Mouse (Mus musculus) liver, embryonic 14.5 days (tissue): ENCODE measurements around the gene Klf2. TPM values are rescaled to one million over a fixed set of nuclear protein-coding genes. Genes with fewer than 3 reads are reported as not detected.

ENCODE experiments used
- ATAC-seq: fragments of 200-750 bp; cut with Nextera tagmentation; 2 replicates; pipeline ENCODE4 v1.8.0; 2017; ENCODE audit warnings: moderate number of reproducible peaks, mild to moderate bottlenecking, moderate library complexity; ENCODE audit not compliant: insufficient read depth
- DNase-seq, 3 experiments: peaks; one replicate each; pipeline ENCODE4 v3.0.0-alpha.2; 2012 to 2013; ENCODE audit warnings: low read depth in 3 of 3, low spot score in 3 of 3
- H3K27ac ChIP-seq: fragments of 300-500 bp; sonication (generic); 2 replicates; pipeline ENCODE4 v1.5.1; 2014; ENCODE audit warnings: moderate library complexity, mild to moderate bottlenecking, control low read depth, inconsistent platforms
- H3K27me3 ChIP-seq: fragments of 300-500 bp; sonication (generic); 2 replicates; pipeline ENCODE4 v1.6.1; 2014; ENCODE audit warnings: mild to moderate bottlenecking, low read length, moderate library complexity; ENCODE audit not compliant: control insufficient read depth, insufficient read depth
- H3K36me3 ChIP-seq: fragments of 300-500 bp; sonication (generic); replicated peaks from 2 replicates; pipeline ENCODE4 v1.6.1; 2014; ENCODE audit warnings: low read depth; ENCODE audit not compliant: control insufficient read depth, insufficient read depth
- H3K4me1 ChIP-seq, 2 experiments: fragments of 200-500 bp in 1 of 2; fragments of 300-500 bp in 1 of 2; sonication (generic) in 1 of 2; replicated peaks; 2 replicates each; pipeline ENCODE4 v1.6.1; 2012 to 2014; ENCODE audit warnings: antibody characterized with exemption in 1 of 2, inconsistent platforms in 1 of 2, low read length in 1 of 2; ENCODE audit not compliant: control insufficient read depth in 2 of 2, insufficient read depth in 2 of 2
- H3K4me2 ChIP-seq: fragments of 300-500 bp; sonication (generic); 2 replicates; pipeline ENCODE4 v1.6.1; 2014; ENCODE audit warnings: low read depth, mild to moderate bottlenecking, control low read depth, moderate library complexity
- H3K4me3 ChIP-seq, 2 experiments: fragments of 200-500 bp in 1 of 2; fragments of 300-500 bp in 1 of 2; sonication (generic) in 1 of 2; 2 replicates each; pipeline ENCODE4 v1.5.1; 2012 to 2014; ENCODE audit warnings: low read depth in 2 of 2, low read length in 2 of 2, mild to moderate bottlenecking in 2 of 2, control low read depth in 1 of 2, inconsistent platforms in 1 of 2, moderate library complexity in 1 of 2; ENCODE audit not compliant: insufficient read depth in 1 of 2
- H3K9ac ChIP-seq: fragments of 300-500 bp; sonication (generic); replicated peaks from 2 replicates; pipeline ENCODE4 v1.6.1; 2014; ENCODE audit warnings: mild to moderate bottlenecking, control low read depth, moderate library complexity
- H3K9me3 ChIP-seq: fragments of 300-500 bp; sonication (generic); 2 replicates; pipeline ENCODE4 v1.6.1; 2016; ENCODE audit warnings: low read length, mixed read lengths; ENCODE audit not compliant: control insufficient read depth
- CTCF ChIP-seq: IDR thresholded peaks from 2 replicates; pipeline ENCODE4 v1.5.1; 2016; ENCODE audit warnings: antibody characterized with exemption, low read depth, control low read depth
- EP300 ChIP-seq: IDR thresholded peaks from 2 replicates; pipeline ENCODE4 v1.6.1; 2016; ENCODE audit warnings: antibody characterized with exemption, low read depth
- WGBS: fragments of 180-500 bp; shearing (Covaris S2); extraction: QIAGEN DNeasy Blood & Tissue Kit; methylation state at CpG from one replicate; pipeline ENCODE4 v1.1.7; 2014; ENCODE audit not compliant: insufficient replicate concordance; 5-methylcytosine and 5-hydroxymethylcytosine counted together
- polyA plus RNA-seq, 2 experiments: library from polyadenylated mRNA; depleted of rRNA in 1 of 2; stranded (reverse) in 1 of 2; unstranded in 1 of 2; fragments of >200 nt; fragmentation: Nextera tagmentation in 1 of 2; extraction: Ambion mirVana in 1 of 2; gene quantifications; 2 replicates each; pipeline versions ENCODE4 v1.2.1 to v1.2.3; 2012 to 2014

Gene Klf2
- polyA plus RNA-seq, 2 experiments = 2.0 to 2.9 TPM

DNA sequence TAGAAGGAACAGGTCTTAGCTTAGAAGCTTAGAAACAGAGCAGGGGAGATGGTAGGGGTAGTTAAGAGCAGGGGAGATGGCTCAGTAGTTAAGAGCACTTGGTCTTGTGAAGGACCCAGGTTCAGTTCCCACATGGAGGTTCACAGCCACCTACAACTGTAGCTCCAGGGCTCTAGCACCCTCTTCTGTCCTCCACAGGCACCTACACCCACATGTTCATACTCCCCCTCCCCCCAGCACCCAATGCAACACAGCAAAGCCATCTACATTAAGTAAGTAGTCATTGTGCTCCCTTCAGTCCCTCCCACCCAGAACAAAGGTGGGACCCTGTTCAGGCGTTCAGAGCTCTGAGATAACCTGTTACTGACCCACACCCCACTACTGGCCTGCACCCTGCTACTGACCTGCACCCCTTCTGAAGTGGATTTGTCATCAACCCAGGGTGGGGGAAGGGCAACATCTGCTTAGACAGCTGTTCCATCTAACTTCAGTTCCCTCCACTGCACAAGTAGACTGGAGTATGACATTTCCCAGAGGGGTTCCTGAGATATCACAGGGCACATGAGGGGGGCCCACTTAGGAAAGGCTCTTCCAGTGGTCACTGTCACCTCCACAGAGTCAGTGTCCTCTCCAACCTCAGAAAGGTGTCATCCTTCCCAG, 45.6 kb upstream of the Klf2 start:
- no peak for ATAC-seq
- Histone ChIP-seq H3K4me3 (no peak overlapping the region), H3K36me3 (no peaks in the 10 kb centered on the region), H3K4me1 (peaks cover 0 to 25% of the 10 kb centered on the region in 2 experiments; a peak in 3 of 4 replicates), H3K4me2 (no peak overlapping the region), H3K27ac (no peak overlapping the region), H3K9ac (no peak overlapping the region), H3K27me3 (no peaks in the 10 kb centered on the region), H3K9me3 (no peaks in the 10 kb centered on the region)
- WGBS = 47% methylated on average over 1 of the region's 1 CpGs
- TF ChIP-seq CTCF (0 out of 2 replicates have a peak, but pooled peaks have one; percentile 24), EP300 (no peak)
- no peak for DNase-seq

DNA sequence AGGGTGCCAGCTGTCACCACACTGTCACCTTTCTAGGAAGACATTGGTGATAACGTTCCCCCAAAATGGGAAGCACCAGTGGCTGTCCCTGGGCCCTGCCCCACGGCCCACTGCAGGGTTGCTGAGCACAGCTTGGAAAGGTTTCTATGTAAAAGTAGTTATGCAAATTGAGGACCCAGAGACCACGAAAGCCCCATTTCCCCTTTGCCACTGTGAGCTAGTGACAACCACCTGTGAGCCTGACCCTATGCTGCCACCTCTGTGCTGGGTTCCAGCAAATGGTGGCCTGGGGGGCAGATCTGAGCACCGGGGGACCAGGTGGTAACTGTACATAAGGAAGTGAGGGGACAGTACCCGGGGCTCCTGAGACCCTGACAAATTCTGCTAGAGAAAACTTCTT, 45.0 kb upstream of the Klf2 start:
- H3K36me3 ChIP-seq = no peaks in the 10 kb centered on the region
- H3K9ac ChIP-seq = no peak overlapping the region
- H3K27ac ChIP-seq = no peak overlapping the region
- no peaks in the 10 kb centered on the region for H3K27me3 ChIP-seq
- WGBS = 30% methylated on average over 5 of the region's 5 CpGs
- H3K4me3 ChIP-seq = no peak overlapping the region
- DNase-seq = no peak
- peaks cover 0 to 20% of the 10 kb centered on the region in 2 experiments; a peak in 3 of 4 replicates for H3K4me1 ChIP-seq
- H3K4me2 ChIP-seq = no peak overlapping the region
- H3K9me3 ChIP-seq = no peaks in the 10 kb centered on the region
- ATAC-seq = no peak
- no peak for TF ChIP-seq EP300

DNA sequence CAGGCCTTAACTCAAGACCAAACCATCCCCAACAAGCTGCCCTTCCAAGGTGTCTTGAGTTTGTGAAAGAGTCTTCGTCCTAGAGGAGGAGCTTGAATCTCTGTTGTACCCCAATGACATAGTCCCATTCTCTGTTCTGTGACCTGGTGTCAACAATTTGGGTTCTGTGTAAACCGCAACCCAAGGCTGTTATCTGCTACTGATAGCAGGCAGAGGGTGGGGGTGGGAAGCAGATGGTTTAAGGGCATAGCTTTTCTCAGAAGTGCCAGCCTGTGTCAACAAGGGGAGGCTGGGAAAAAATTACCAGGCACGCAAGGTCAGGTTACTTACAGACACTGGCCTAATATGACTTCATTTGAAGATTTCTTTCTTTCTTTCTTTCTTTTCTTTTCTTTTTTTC, 41.6 kb upstream of the Klf2 start:
- Histone ChIP-seq H3K4me2 (no peak overlapping the region), H3K27ac (no peak overlapping the region), H3K27me3 (no peaks in the 10 kb centered on the region), H3K9ac (no peak overlapping the region), H3K4me1 (peaks cover 0 to 7% of the 10 kb centered on the region in 2 experiments; a peak in 3 of 4 replicates), H3K36me3 (no peaks in the 10 kb centered on the region), H3K9me3 (no peaks in the 10 kb centered on the region), H3K4me3 (no peak overlapping the region)
- TF ChIP-seq EP300 (peak; percentile 53), CTCF (no peak)
- DNase-seq (peak in 1 of 3 experiments; percentile 35), ATAC-seq (peak; percentile 64; the same call in 1 of the 2 replicates)
- 7% methylated on average over 3 of the region's 3 CpGs for WGBS

DNA sequence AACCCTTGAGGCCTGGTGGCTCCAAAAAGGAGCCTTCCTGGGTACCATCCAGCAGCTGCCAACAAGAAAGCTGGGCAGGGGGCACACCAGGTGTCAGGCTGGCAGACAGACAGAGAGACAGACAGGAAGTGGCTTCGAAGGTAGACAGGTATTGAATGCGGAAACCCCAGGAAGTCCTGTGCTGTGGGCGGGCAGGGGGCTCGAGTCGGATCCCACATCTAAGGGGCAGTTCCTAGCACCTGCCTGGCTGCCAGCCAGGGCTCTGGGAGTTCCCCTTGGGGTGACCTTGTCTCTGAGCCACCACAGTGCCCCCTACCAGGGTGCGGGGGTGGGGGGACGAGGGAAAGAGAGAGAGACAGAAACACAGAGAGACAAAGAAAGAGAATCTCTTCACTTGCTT, 39.7 kb upstream of the Klf2 start:
- 55% methylated on average over 7 of the region's 7 CpGs for WGBS
- Histone ChIP-seq H3K27me3 (no peaks in the 10 kb centered on the region), H3K27ac (no peak overlapping the region), H3K4me3 (no peak overlapping the region), H3K4me1 (peaks cover 0 to 7% of the 10 kb centered on the region in 2 experiments; a peak in 3 of 4 replicates), H3K36me3 (no peaks in the 10 kb centered on the region), H3K9ac (no peak overlapping the region), H3K4me2 (no peak overlapping the region), H3K9me3 (no peaks in the 10 kb centered on the region)
- ATAC-seq = no peak
- no peak for DNase-seq
- TF ChIP-seq EP300 (no peak), CTCF (no peak)

DNA sequence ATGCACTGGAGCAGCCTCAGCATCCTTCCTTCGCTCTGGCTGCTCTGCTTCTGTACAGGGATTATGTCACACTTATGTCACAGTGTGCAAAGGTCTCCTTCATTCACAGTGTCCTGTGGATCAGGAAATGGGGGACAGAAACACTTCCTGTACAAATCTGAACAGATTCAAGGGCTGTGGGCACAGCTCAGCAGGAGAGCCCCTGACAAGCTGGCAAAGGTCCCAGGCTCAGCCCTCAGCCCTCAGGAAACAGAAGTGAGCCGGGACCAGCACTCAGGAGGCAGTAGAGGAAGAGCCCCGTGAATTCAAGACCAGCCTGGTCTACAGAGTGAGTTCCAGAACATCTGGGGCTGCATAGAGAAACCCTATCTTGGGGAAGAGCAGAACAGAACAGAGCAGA, 37.2 kb upstream of the Klf2 start:
- Histone ChIP-seq H3K4me2 (no peak overlapping the region), H3K36me3 (no peaks in the 10 kb centered on the region), H3K27ac (no peak overlapping the region), H3K4me3 (no peak overlapping the region), H3K27me3 (no peaks in the 10 kb centered on the region), H3K9me3 (no peaks in the 10 kb centered on the region), H3K9ac (no peak overlapping the region), H3K4me1 (peaks cover 0 to 14% of the 10 kb centered on the region in 2 experiments; a peak in 3 of 4 replicates)
- ATAC-seq (0 out of 2 replicates have a peak, but pooled peaks have one; percentile 23), DNase-seq (no peak)
- WGBS = 17% methylated on average over 3 of the region's 3 CpGs
- no peak for TF ChIP-seq CTCF
- TF ChIP-seq EP300 = no peak
